Mouse (Mus musculus) small intestine, adult 2 months (tissue): ENCODE measurements around the gene Gm6657.

ENCODE experiments used
- CTCF ChIP-seq: fragments of 200-500 bp; IDR thresholded peaks from 2 replicates; pipeline ENCODE4 v1.5.1; 2012; ENCODE audit warnings: low read depth, mild to moderate bottlenecking, control low read depth, inconsistent platforms, low read length, moderate library complexity, mixed read lengths; ENCODE audit not compliant: insufficient replicate concordance, insufficient read length; ENCODE audit errors: extremely low read depth
- POLR2A ChIP-seq: fragments of 200-500 bp; IDR thresholded peaks from 2 replicates; pipeline ENCODE4 v1.6.1; 2012; ENCODE audit warnings: low read depth, mild to moderate bottlenecking, control low read depth, inconsistent platforms, low read length, moderate library complexity

GRCm38 (mm10) chr12:78215490-78215889, 21.4 kb downstream of the Gm6657 start:
- TF ChIP-seq CTCF (no peak), POLR2A (no peak)
